Mouse (Mus musculus): ENCODE results near the gene G3bp2. TPM values are rescaled to one million over a fixed set of nuclear protein-coding genes. Genes with fewer than 3 reads are reported as not detected.

Gene G3bp2
- polyA plus RNA-seq, 1 experiment from 2014 or later: 333 TPM

- ATAC-seq: no peak
- no peaks in the 10 kb centered on the region for H3K27me3 ChIP-seq (replicated peaks; ENCODE audit: control insufficient read depth, insufficient read depth, low read length)
- H3K36me3 ChIP-seq (ENCODE audit: control insufficient read depth, insufficient read depth, low read length): no peaks in the 10 kb centered on the region
- WGBS: 38% methylated on average over 15 of the region's 15 CpGs
- no peak overlapping the region for H3K4me2 ChIP-seq (ENCODE audit: low read length)
- no peaks in the 10 kb centered on the region for H3K9me3 ChIP-seq (ENCODE audit: control insufficient read depth, low read length)
- no peak overlapping the region for H3K27ac ChIP-seq (ENCODE audit: low read depth, low read length)
- H3K9ac ChIP-seq (ENCODE audit: low read depth, low read length): no peak overlapping the region
- no peak overlapping the region for H3K4me3 ChIP-seq (ENCODE audit: low read length)
- no peaks in the 10 kb centered on the region; the same call in 1 of the 2 replicates for H3K4me1 ChIP-seq (ENCODE audit: control insufficient read depth, insufficient read depth, low read depth, low read length)
These were observed 9.9 kb upstream of the G3bp2 start for GRCm38 (mm10) chr5:92093263-92094061.

GRCm38 (mm10) chr5:92087469-92087868, 4.0 kb upstream of the G3bp2 start:
- H3K4me2 ChIP-seq (ENCODE audit: low read length): no peak overlapping the region
- no peak overlapping the region for H3K27ac ChIP-seq (ENCODE audit: low read depth, low read length)
- H3K27me3 ChIP-seq (replicated peaks; ENCODE audit: control insufficient read depth, insufficient read depth, low read length): no peaks in the 10 kb centered on the region
- H3K9ac ChIP-seq (ENCODE audit: low read depth, low read length): no peak overlapping the region
- no peaks in the 10 kb centered on the region for H3K9me3 ChIP-seq (ENCODE audit: control insufficient read depth, low read length)
- H3K4me1 ChIP-seq (ENCODE audit: control insufficient read depth, insufficient read depth, low read depth, low read length): peaks cover 4% of the 10 kb centered on the region; the same call in 1 of the 2 replicates
- H3K4me3 ChIP-seq (ENCODE audit: low read length): no peak overlapping the region
- ATAC-seq: no peak
- WGBS: 96% methylated on average over 4 of the region's 4 CpGs
- no peaks in the 10 kb centered on the region for H3K36me3 ChIP-seq (ENCODE audit: control insufficient read depth, insufficient read depth, low read length)

GRCm38 (mm10) chr5:92085821-92086550, 2.5 kb upstream of the G3bp2 start:
- H3K4me1 ChIP-seq (ENCODE audit: control insufficient read depth, insufficient read depth, low read depth, low read length): peaks cover 18% of the 10 kb centered on the region
- no peaks in the 10 kb centered on the region for H3K36me3 ChIP-seq (ENCODE audit: control insufficient read depth, insufficient read depth, low read length)
- no peak overlapping the region for H3K27ac ChIP-seq (ENCODE audit: low read depth, low read length)
- H3K9me3 ChIP-seq (ENCODE audit: control insufficient read depth, low read length): no peaks in the 10 kb centered on the region
- no peak overlapping the region for H3K4me3 ChIP-seq (ENCODE audit: low read length)
- 82% methylated on average over 7 of the region's 7 CpGs for WGBS
- ATAC-seq: no peak
- H3K9ac ChIP-seq (ENCODE audit: low read depth, low read length): no peak overlapping the region
- no peaks in the 10 kb centered on the region for H3K27me3 ChIP-seq (replicated peaks; ENCODE audit: control insufficient read depth, insufficient read depth, low read length)
- H3K4me2 ChIP-seq (ENCODE audit: low read length): no peak overlapping the region

- H3K4me3 ChIP-seq (ENCODE audit: low read length): no peak overlapping the region
- H3K9ac ChIP-seq (ENCODE audit: low read depth, low read length): no peak overlapping the region
- no peaks in the 10 kb centered on the region for H3K36me3 ChIP-seq (ENCODE audit: control insufficient read depth, insufficient read depth, low read length)
- ATAC-seq: no peak
- H3K27ac ChIP-seq (ENCODE audit: low read depth, low read length): no peak overlapping the region
- no peaks in the 10 kb centered on the region for H3K27me3 ChIP-seq (replicated peaks; ENCODE audit: control insufficient read depth, insufficient read depth, low read length)
- peaks cover 24% of the 10 kb centered on the region for H3K4me1 ChIP-seq (ENCODE audit: control insufficient read depth, insufficient read depth, low read depth, low read length)
- no peaks in the 10 kb centered on the region for H3K9me3 ChIP-seq (ENCODE audit: control insufficient read depth, low read length)
- WGBS: 63% methylated on average over 4 of the region's 4 CpGs
- no peak overlapping the region for H3K4me2 ChIP-seq (ENCODE audit: low read length)
These were observed 1.7 kb upstream of the G3bp2 start for GRCm38 (mm10) chr5:92085246-92085645.

- H3K36me3 ChIP-seq (ENCODE audit: control insufficient read depth, insufficient read depth, low read length): no peaks in the 10 kb centered on the region
- H3K27me3 ChIP-seq (replicated peaks; ENCODE audit: control insufficient read depth, insufficient read depth, low read length): no peaks in the 10 kb centered on the region
- peak overlapping the region; percentile 98 for H3K4me3 ChIP-seq (ENCODE audit: low read length)
- H3K4me1 ChIP-seq (ENCODE audit: control insufficient read depth, insufficient read depth, low read depth, low read length): peaks cover 30% of the 10 kb centered on the region
- peak overlapping the region; percentile 64 for H3K4me2 ChIP-seq (ENCODE audit: low read length)
- peak overlapping the region; percentile 95 for H3K9ac ChIP-seq (ENCODE audit: low read depth, low read length)
- under 1% methylated on average over 51 of the region's 55 CpGs for WGBS
- ATAC-seq: peak; percentile 73
- H3K27ac ChIP-seq (ENCODE audit: low read depth, low read length): peak overlapping the region; percentile 99
- no peaks in the 10 kb centered on the region for H3K9me3 ChIP-seq (ENCODE audit: control insufficient read depth, low read length)
These were observed 608 bp downstream of the G3bp2 start for GRCm38 (mm10) chr5:92082821-92083401.

- peak overlapping the region; percentile 98 for H3K4me3 ChIP-seq (ENCODE audit: low read length)
- no peak for ATAC-seq
- H3K9ac ChIP-seq (ENCODE audit: low read depth, low read length): no peak overlapping the region; the same call in 1 of the 2 replicates
- peak overlapping the region; percentile 64 for H3K4me2 ChIP-seq (ENCODE audit: low read length)
- H3K27me3 ChIP-seq (replicated peaks; ENCODE audit: control insufficient read depth, insufficient read depth, low read length): no peaks in the 10 kb centered on the region
- 66% methylated on average over 3 of the region's 3 CpGs for WGBS
- H3K9me3 ChIP-seq (ENCODE audit: control insufficient read depth, low read length): no peaks in the 10 kb centered on the region
- H3K27ac ChIP-seq (ENCODE audit: low read depth, low read length): no peak overlapping the region
- H3K4me1 ChIP-seq (ENCODE audit: control insufficient read depth, insufficient read depth, low read depth, low read length): peaks cover 30% of the 10 kb centered on the region
- no peaks in the 10 kb centered on the region for H3K36me3 ChIP-seq (ENCODE audit: control insufficient read depth, insufficient read depth, low read length)
These were observed 2.2 kb downstream of the G3bp2 start for GRCm38 (mm10) chr5:92081326-92081725.

- Histone ChIP-seq H3K4me2 (ENCODE audit: low read length) (no peak overlapping the region), H3K27me3 (replicated peaks; ENCODE audit: control insufficient read depth, insufficient read depth, low read length) (no peaks in the 10 kb centered on the region), H3K9me3 (ENCODE audit: control insufficient read depth, low read length) (no peaks in the 10 kb centered on the region), H3K27ac (ENCODE audit: low read depth, low read length) (no peak overlapping the region), H3K4me1 (ENCODE audit: control insufficient read depth, insufficient read depth, low read depth, low read length) (peaks cover 30% of the 10 kb centered on the region), H3K9ac (ENCODE audit: low read depth, low read length) (no peak overlapping the region), H3K36me3 (ENCODE audit: control insufficient read depth, insufficient read depth, low read length) (no peaks in the 10 kb centered on the region), H3K4me3 (ENCODE audit: low read length) (no peak overlapping the region)
- ATAC-seq: no peak
- WGBS: 60% methylated on average over 1 of the region's 1 CpGs
These were observed 3.1 kb downstream of the G3bp2 start for GRCm38 (mm10) chr5:92080400-92080799.

GRCm38 (mm10) chr5:92079304-92079703, 4.2 kb downstream of the G3bp2 start:
- ATAC-seq: no peak

GRCm38 (mm10) chr5:92078751-92079150, 4.8 kb downstream of the G3bp2 start:
- H3K4me1 ChIP-seq (ENCODE audit: control insufficient read depth, insufficient read depth, low read depth, low read length): peaks cover 26% of the 10 kb centered on the region
- H3K4me2 ChIP-seq (ENCODE audit: low read length): no peak overlapping the region
- ATAC-seq: no peak
- H3K27me3 ChIP-seq (replicated peaks; ENCODE audit: control insufficient read depth, insufficient read depth, low read length): no peaks in the 10 kb centered on the region
- no peak overlapping the region for H3K27ac ChIP-seq (ENCODE audit: low read depth, low read length)
- H3K9ac ChIP-seq (ENCODE audit: low read depth, low read length): no peak overlapping the region
- no peaks in the 10 kb centered on the region for H3K36me3 ChIP-seq (ENCODE audit: control insufficient read depth, insufficient read depth, low read length)
- H3K4me3 ChIP-seq (ENCODE audit: low read length): no peak overlapping the region
- no peaks in the 10 kb centered on the region for H3K9me3 ChIP-seq (ENCODE audit: control insufficient read depth, low read length)

More at GRCm38 (mm10) chr5:92079304-92079703, 4.2 kb downstream of the G3bp2 start:
- H3K9me3 ChIP-seq (ENCODE audit: control insufficient read depth, low read length): no peaks in the 10 kb centered on the region
- H3K27ac ChIP-seq (ENCODE audit: low read depth, low read length): no peak overlapping the region
- H3K36me3 ChIP-seq (ENCODE audit: control insufficient read depth, insufficient read depth, low read length): no peaks in the 10 kb centered on the region
- H3K4me2 ChIP-seq (ENCODE audit: low read length): no peak overlapping the region
- no peaks in the 10 kb centered on the region for H3K27me3 ChIP-seq (replicated peaks; ENCODE audit: control insufficient read depth, insufficient read depth, low read length)
- no peak overlapping the region for H3K4me3 ChIP-seq (ENCODE audit: low read length)
- peaks cover 28% of the 10 kb centered on the region for H3K4me1 ChIP-seq (ENCODE audit: control insufficient read depth, insufficient read depth, low read depth, low read length)
- WGBS: 84% methylated on average over 1 of the region's 1 CpGs
- H3K9ac ChIP-seq (ENCODE audit: low read depth, low read length): no peak overlapping the region

Data from hindbrain, embryonic 16.5 days (tissue).